Mouse (Mus musculus) C2C12 (cell line): ENCODE data around the gene Hspa1l. TPM values are rescaled to one million over a fixed set of nuclear protein-coding genes. Genes with fewer than 3 reads are reported as not detected.
"Not testable (repeated sequence)": the region's sequence is repeated elsewhere in the genome, so short reads cannot be mapped to it uniquely, and the experiment has no call there.

ENCODE experiments used
- H3K27me3 ChIP-seq: one replicate; pipeline ENCODE4 v1.6.1; 2011; ENCODE audit not compliant: control insufficient read depth, insufficient read depth, insufficient read length
- H3K36me3 ChIP-seq: one replicate; pipeline ENCODE4 v1.6.1; 2011; ENCODE audit not compliant: control insufficient read depth, insufficient read depth
- H3K4me3 ChIP-seq: one replicate; pipeline ENCODE4 v1.5.1; 2011; ENCODE audit warnings: mild to moderate bottlenecking, control low read depth; ENCODE audit not compliant: poor library complexity, insufficient read depth, severe bottlenecking
- H3K79me2 ChIP-seq: one replicate; pipeline ENCODE4 v1.6.1; 2011; ENCODE audit not compliant: control insufficient read depth, insufficient read depth
- H3K79me3 ChIP-seq: one replicate; pipeline ENCODE4 v1.6.1; 2011; ENCODE audit warnings: low read depth, control low read depth
- H3ac ChIP-seq: one replicate; pipeline ENCODE3; 2011; ENCODE audit warnings: low read depth; ENCODE audit not compliant: control insufficient read depth, insufficient read length
- CEBPB ChIP-seq: IDR thresholded peaks from one replicate; pipeline ENCODE4 v1.6.1; 2011; ENCODE audit warnings: low read depth, mild to moderate bottlenecking, control low read depth, moderate library complexity
- CTCF ChIP-seq: IDR thresholded peaks from one replicate; pipeline ENCODE4 v1.5.1; 2011; ENCODE audit not compliant: control insufficient read depth, insufficient read depth, insufficient read length
- FOSL1 ChIP-seq: IDR thresholded peaks from one replicate; pipeline ENCODE4 v1.8.0; 2011; ENCODE audit warnings: mild to moderate bottlenecking, low read length; ENCODE audit not compliant: poor library complexity, insufficient read depth, severe bottlenecking
- MAX ChIP-seq: IDR thresholded peaks from one replicate; pipeline ENCODE4 v1.6.1; 2011; ENCODE audit warnings: mild to moderate bottlenecking, control low read depth
- MYOD1 ChIP-seq: IDR thresholded peaks from one replicate; pipeline ENCODE4 v1.6.1; 2011; ENCODE audit warnings: low read depth; ENCODE audit not compliant: control insufficient read depth, insufficient read length
- MYOG ChIP-seq: IDR thresholded peaks from one replicate; pipeline ENCODE4 v1.6.1; 2011; ENCODE audit not compliant: control insufficient read depth, insufficient read length; ENCODE audit errors: extremely low read depth
- USF1 ChIP-seq: IDR thresholded peaks from one replicate; pipeline ENCODE4 v1.6.1; 2011; ENCODE audit warnings: low read depth, mild to moderate bottlenecking, control low read depth, moderate library complexity
- polyA plus RNA-seq: library from polyadenylated mRNA; unstranded; fragments of >200 nt; fragmentation: generic; extraction: Trizol; gene quantifications from one replicate; pipeline ENCODE4 v1.2.1, GENCODE M21; 2012; ENCODE audit warnings: missing spikeins

Gene Hspa1l
- polyA plus RNA-seq, 1 experiment = 0.99 TPM

GRCm38 (mm10) chr17:34954831-34955230, 17.7 kb upstream of the Hspa1l start:
- Histone ChIP-seq H3K79me3 (peaks cover 22% of the 10 kb centered on the region), H3K79me2 (peaks cover 26% of the 10 kb centered on the region), H3ac (no peak overlapping the region), H3K36me3 (peaks cover 22% of the 10 kb centered on the region), H3K27me3 (no peaks in the 10 kb centered on the region), H3K4me3 (no peak overlapping the region)
- TF ChIP-seq MAX (no peak), CEBPB (no peak), USF1 (no peak), MYOD1 (no peak), FOSL1 (no peak), MYOG (no peak)

DNA sequence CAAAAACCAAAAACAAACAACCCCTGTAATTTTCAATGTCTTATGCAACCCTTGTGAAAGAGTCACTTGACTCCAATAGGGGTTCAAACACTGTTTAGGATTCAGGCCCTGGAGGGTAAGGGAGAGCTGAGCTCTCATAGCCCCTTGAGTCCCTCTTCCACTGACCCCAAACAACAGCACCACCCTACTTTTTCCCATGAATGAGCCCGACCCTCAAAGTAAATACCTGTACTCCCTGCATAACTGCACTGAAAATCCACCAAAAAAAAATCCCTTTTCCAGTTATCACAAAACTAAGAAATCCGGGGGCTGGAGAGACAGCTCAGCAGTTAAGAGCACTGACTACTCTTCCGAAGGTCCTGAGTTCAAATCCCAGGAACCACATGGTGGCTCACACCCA, 16.6 kb upstream of the Hspa1l start:
- no peaks in the 10 kb centered on the region for H3K27me3 ChIP-seq
- peaks cover 14% of the 10 kb centered on the region for H3K79me3 ChIP-seq
- no peak overlapping the region for H3K4me3 ChIP-seq
- no peak overlapping the region for H3ac ChIP-seq
- peaks cover 15% of the 10 kb centered on the region for H3K79me2 ChIP-seq
- TF ChIP-seq USF1 (no peak), MAX (no peak), CTCF (no peak), MYOD1 (no peak), CEBPB (no peak), FOSL1 (no peak), MYOG (no peak)
- peaks cover 11% of the 10 kb centered on the region for H3K36me3 ChIP-seq

DNA sequence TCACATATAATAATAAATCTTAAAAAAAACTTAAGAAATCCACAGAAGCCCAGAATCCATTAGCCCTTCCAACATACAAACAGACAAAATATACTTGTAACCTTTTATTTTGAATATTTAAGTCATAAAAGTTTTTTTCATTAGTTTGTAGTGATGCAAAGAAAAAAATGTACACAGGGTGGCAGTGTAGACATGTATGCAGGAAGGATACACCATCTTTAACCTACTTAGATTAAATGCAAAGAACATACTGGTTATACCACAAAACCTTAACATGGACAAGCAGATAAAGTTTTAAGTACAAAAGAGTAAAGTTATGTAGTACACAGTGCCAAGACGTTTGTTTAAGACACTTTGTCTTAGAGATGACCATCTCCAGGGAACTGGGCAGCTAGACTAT, 16.2 kb upstream of the Hspa1l start:
- Histone ChIP-seq H3K27me3 (no peaks in the 10 kb centered on the region), H3K79me2 (peaks cover 10% of the 10 kb centered on the region), H3K36me3 (peaks cover 7% of the 10 kb centered on the region), H3ac (no peak overlapping the region), H3K4me3 (no peak overlapping the region), H3K79me3 (peaks cover 9% of the 10 kb centered on the region)
- no peak for TF ChIP-seq MYOD1
- no peak for TF ChIP-seq MAX
- TF ChIP-seq USF1 = no peak
- no peak for TF ChIP-seq FOSL1
- no peak for TF ChIP-seq CEBPB
- TF ChIP-seq CTCF = no peak
- TF ChIP-seq MYOG = no peak

GRCm38 (mm10) chr17:34957291-34957690, 15.2 kb upstream of the Hspa1l start:
- H3ac ChIP-seq, H3K4me3 ChIP-seq, H3K36me3 ChIP-seq, H3K79me3 ChIP-seq, H3K27me3 ChIP-seq, H3K79me2 ChIP-seq: not testable (repeated sequence)

DNA sequence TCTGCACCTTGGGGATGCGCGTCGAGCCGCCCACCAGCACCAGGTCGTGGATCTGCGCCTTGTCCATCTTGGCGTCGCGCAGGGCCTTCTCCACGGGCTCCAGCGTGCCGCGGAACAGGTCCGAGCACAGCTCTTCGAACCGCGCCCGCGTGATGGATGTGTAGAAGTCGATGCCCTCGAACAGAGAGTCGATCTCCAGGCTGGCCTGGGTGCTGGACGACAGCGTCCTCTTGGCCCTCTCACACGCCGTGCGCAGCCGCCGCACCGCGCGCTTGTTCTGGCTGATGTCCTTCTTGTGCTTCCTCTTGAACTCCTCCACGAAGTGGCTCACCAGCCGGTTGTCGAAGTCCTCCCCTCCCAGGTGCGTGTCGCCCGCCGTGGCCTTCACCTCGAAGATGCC, 14.5 kb upstream of the Hspa1l start:
- not testable (repeated sequence) for H3ac ChIP-seq, H3K79me2 ChIP-seq, H3K4me3 ChIP-seq, H3K27me3 ChIP-seq, H3K79me3 ChIP-seq, H3K36me3 ChIP-seq

- H3K27me3 ChIP-seq, H3K79me2 ChIP-seq, H3K4me3 ChIP-seq, H3K79me3 ChIP-seq, H3K36me3 ChIP-seq, H3ac ChIP-seq: not testable (repeated sequence)
Measured at GRCm38 (mm10) chr17:34958734-34959129, 13.8 kb upstream of the Hspa1l start.

GRCm38 (mm10) chr17:34959130-34959778, 13.2 kb upstream of the Hspa1l start, which contains the start of gene Hspa1b:
TSS of gene Hspa1b (minus strand) at chr17:34959238.
- H3K4me3 ChIP-seq = peak within 1 kb of the TSS; percentile 34
- H3K79me2 ChIP-seq, H3K27me3 ChIP-seq, H3K79me3 ChIP-seq, H3K36me3 ChIP-seq: not testable (repeated sequence)
- peak within 1 kb of the TSS; percentile 92 for H3ac ChIP-seq
